Mouse (Mus musculus) midbrain, postnatal 0 days (tissue): ENCODE data around the gene 9530003J23Rik. TPM values are rescaled to one million over a fixed set of nuclear protein-coding genes. Genes with fewer than 3 reads are reported as not detected.
A peak's percentile ranks its signal among the peaks of the same experiment; 100 is the strongest.
"Not testable (repeated sequence)": the region's sequence is repeated elsewhere in the genome, so short reads cannot be mapped to it uniquely, and the experiment has no call there.

Experiments used
- ATAC-seq: fragments of 200-750 bp; cut with Nextera tagmentation; 2 replicates; pipeline ENCODE4 v1.8.0; 2017; ENCODE audit warnings: moderate number of reproducible peaks, mild to moderate bottlenecking, moderate TSS enrichment, moderate library complexity; ENCODE audit not compliant: low FRiP score
- DNase-seq: peaks from one replicate; pipeline ENCODE4 v3.0.0-alpha.2; 2015; ENCODE audit warnings: low spot score
- H3K27ac ChIP-seq: fragments of 300-500 bp; sonication (generic); 2 replicates; pipeline ENCODE4 v1.5.1; 2014; ENCODE audit warnings: low read depth, mild to moderate bottlenecking, low read length, mixed read lengths
- H3K27me3 ChIP-seq: fragments of 300-500 bp; sonication (generic); 2 replicates; pipeline ENCODE4 v1.6.1; 2014; ENCODE audit warnings: low read length, control low read depth, mixed read lengths; ENCODE audit not compliant: insufficient read depth
- H3K36me3 ChIP-seq: fragments of 300-500 bp; sonication (generic); 2 replicates; pipeline ENCODE4 v1.6.1; 2014; ENCODE audit warnings: low read length, control low read depth, mixed read lengths; ENCODE audit not compliant: insufficient read depth
- H3K4me1 ChIP-seq: fragments of 300-500 bp; sonication (generic); 2 replicates; pipeline ENCODE4 v1.6.1; 2014; ENCODE audit warnings: mild to moderate bottlenecking, control low read depth, antibody characterized with exemption, low read length, mixed read lengths; ENCODE audit not compliant: insufficient read depth
- H3K4me2 ChIP-seq: fragments of 300-500 bp; sonication (generic); 2 replicates; pipeline ENCODE4 v1.6.1; 2014; ENCODE audit warnings: low read depth, mild to moderate bottlenecking, low read length, mixed read lengths; ENCODE audit not compliant: poor library complexity, severe bottlenecking
- H3K4me3 ChIP-seq: fragments of 300-500 bp; sonication (generic); 2 replicates; pipeline ENCODE4 v1.5.1; 2014; ENCODE audit warnings: low read depth, mild to moderate bottlenecking, low read length, moderate library complexity
- H3K9ac ChIP-seq: fragments of 300-500 bp; sonication (generic); replicated peaks from 2 replicates; pipeline ENCODE4 v1.6.1; 2014; ENCODE audit warnings: mild to moderate bottlenecking, low read length, moderate library complexity, mixed read lengths; ENCODE audit not compliant: poor library complexity, severe bottlenecking
- H3K9me3 ChIP-seq: fragments of 300-500 bp; sonication (generic); 2 replicates; pipeline ENCODE4 v1.6.1; 2016; ENCODE audit warnings: low read length, control low read depth
- CTCF ChIP-seq: IDR thresholded peaks from 2 replicates; pipeline ENCODE4 v1.5.1; 2016; ENCODE audit warnings: antibody characterized with exemption, mild to moderate bottlenecking
- WGBS: fragments of 180-500 bp; shearing (Covaris S2); extraction: QIAGEN DNeasy Blood & Tissue Kit; methylation state at CpG from one replicate; pipeline ENCODE4 v1.1.7; 2014; 5-methylcytosine and 5-hydroxymethylcytosine counted together
- polyA plus RNA-seq: library from polyadenylated mRNA; unstranded; fragments of >200 nt; fragmentation: Nextera tagmentation; extraction: Ambion mirVana; gene quantifications from 2 replicates; pipeline ENCODE4 v1.2.1, GENCODE M21; 2015
- total RNA-seq: library from RNA; depleted of rRNA; stranded (reverse); fragments of >200 nt; gene quantifications from 2 replicates; pipeline ENCODE4 v1.2.3, GENCODE M21; 2014

Gene 9530003J23Rik
- total and polyA plus RNA-seq, 2 experiments from 2014 or later, result 0.26 TPM; not detected in 1

DNA sequence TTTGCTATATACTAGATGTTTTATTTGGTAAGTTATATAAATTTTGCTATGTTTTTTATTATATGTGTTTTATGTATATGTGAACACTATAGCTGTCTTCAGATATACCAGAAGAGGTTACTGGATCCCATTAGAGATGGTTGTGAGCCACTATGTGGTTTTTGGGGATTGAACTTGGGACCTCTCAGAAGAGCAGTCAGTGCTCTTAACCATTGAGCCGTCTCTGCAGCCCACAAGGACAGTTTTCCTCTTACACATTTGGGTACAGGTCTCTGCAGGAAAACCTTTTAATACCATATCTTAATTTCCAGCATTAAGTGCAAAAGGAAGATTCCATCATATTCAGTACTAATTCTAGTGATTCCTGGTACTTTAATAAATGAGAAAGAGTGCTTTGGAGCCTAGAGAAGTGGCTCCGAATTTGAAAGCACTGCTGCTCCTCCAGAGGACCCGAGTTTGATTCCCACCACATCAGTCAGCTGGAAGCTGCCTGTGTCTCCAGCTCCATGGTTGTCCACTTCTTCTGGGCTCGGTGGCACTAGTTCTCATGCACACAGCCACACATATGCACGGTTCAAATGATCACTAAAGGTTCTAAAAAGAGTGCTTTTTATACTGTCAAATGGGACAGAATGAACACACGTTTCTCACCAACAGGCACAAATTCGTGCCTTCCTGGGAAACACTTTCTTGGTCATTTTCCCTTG lies 45.5 kb upstream of the 9530003J23Rik start:
- no peak for ATAC-seq
- 85% methylated on average over 7 of the region's 7 CpGs for WGBS
- no peaks in the 10 kb centered on the region for H3K4me1 ChIP-seq
- no peak overlapping the region for H3K27ac ChIP-seq
- H3K9me3 ChIP-seq, result no peaks in the 10 kb centered on the region
- no peak overlapping the region for H3K4me2 ChIP-seq
- H3K9ac ChIP-seq, result no peak overlapping the region
- no peak overlapping the region for H3K4me3 ChIP-seq
- no peak for DNase-seq
- TF ChIP-seq CTCF, result no peak
- no peaks in the 10 kb centered on the region for H3K27me3 ChIP-seq
- H3K36me3 ChIP-seq, result no peaks in the 10 kb centered on the region

DNA sequence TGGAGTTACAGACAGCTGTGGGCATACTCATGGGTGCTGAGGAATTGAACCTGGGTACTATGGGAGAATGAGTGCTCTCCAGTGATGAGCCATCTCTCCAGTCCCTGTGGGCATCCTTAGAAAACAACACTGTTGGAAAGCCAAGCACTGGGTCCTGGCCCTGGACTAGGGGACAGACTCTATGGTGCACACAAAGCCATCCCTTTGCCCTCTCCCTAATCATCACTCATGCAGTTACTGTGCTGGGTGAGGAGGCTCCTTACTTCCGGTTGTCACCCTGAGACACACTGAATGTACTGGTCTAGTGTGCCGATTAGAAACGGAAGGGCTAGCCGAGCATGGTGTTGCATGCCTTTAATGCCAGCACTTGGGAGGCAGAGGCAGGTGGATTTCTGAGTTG lies 44.7 kb upstream of the 9530003J23Rik start:
- 93% methylated on average over 4 of the region's 4 CpGs for WGBS
- not testable (repeated sequence) for H3K4me2 ChIP-seq, DNase-seq, H3K27ac ChIP-seq, ATAC-seq, H3K27me3 ChIP-seq, H3K4me3 ChIP-seq, H3K9ac ChIP-seq, H3K9me3 ChIP-seq, H3K4me1 ChIP-seq, H3K36me3 ChIP-seq

- Histone ChIP-seq H3K9ac (no peak overlapping the region), H3K4me3 (no peak overlapping the region), H3K27ac (no peak overlapping the region), H3K27me3 (no peaks in the 10 kb centered on the region), H3K4me1 (no peaks in the 10 kb centered on the region), H3K9me3 (no peaks in the 10 kb centered on the region), H3K36me3 (no peaks in the 10 kb centered on the region), H3K4me2 (no peak overlapping the region)
- ATAC-seq, result no peak
- no peak for DNase-seq
- no peak for TF ChIP-seq CTCF
- WGBS, result 84% methylated on average over 2 of the region's 2 CpGs
These were observed 44.0 kb upstream of the 9530003J23Rik start for GRCm38 (mm10) chr10:117282551-117282950.

GRCm38 (mm10) chr10:117282049-117282448 lies 43.5 kb upstream of the 9530003J23Rik start, which contains the start of gene Lyz2:
Gene Lyz2 (minus strand): TSS chr10:117282321.
- no peaks in the 10 kb centered on the region for H3K4me1 ChIP-seq
- H3K4me3 ChIP-seq, result no peak within 1 kb of the TSS
- H3K9me3 ChIP-seq, result no peaks in the 10 kb centered on the region
- H3K27me3 ChIP-seq, result no peaks in the 10 kb centered on the region
- WGBS, result 62% methylated on average over 4 of the region's 4 CpGs
- DNase-seq, result no peak
- no peak for TF ChIP-seq CTCF
- ATAC-seq, result no peak
- H3K4me2 ChIP-seq, result no peak within 1 kb of the TSS
- H3K9ac ChIP-seq, result no peak within 1 kb of the TSS
- H3K27ac ChIP-seq, result no peak within 1 kb of the TSS
- no peaks in the 10 kb centered on the region for H3K36me3 ChIP-seq

DNA sequence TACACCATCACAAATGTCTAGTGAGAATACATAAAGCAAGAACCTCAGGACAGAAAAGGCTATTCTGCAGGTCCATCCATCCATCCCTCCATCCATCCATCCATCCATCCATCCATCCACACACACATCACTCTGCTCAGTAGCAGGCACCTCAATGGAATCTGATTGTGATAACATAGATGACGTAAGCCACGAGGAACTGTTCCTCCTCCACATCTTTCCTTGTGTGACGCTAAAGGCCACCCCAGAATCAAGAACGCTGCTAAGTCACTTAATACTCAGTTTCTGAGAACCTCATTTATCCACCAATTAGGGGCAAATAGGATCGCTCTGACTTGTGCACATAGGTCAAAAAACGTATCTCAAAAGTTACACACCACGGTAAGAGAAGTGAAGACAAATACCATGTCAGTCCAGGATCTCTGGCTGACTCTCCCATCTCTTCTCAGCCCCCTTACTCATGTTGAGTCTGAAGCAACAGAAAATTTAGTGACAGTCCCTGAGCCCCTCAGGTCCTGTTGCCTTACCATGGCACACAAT lies 42.9 kb upstream of the 9530003J23Rik start:
- Histone ChIP-seq H3K9ac (no peak overlapping the region), H3K4me2 (no peak overlapping the region), H3K36me3 (no peaks in the 10 kb centered on the region), H3K27me3 (no peaks in the 10 kb centered on the region), H3K4me1 (no peaks in the 10 kb centered on the region), H3K4me3 (no peak overlapping the region), H3K9me3 (no peaks in the 10 kb centered on the region), H3K27ac (no peak overlapping the region)
- DNase-seq (no peak), ATAC-seq (no peak)
- no peak for TF ChIP-seq CTCF
- 91% methylated on average over 7 of the region's 7 CpGs for WGBS

DNA sequence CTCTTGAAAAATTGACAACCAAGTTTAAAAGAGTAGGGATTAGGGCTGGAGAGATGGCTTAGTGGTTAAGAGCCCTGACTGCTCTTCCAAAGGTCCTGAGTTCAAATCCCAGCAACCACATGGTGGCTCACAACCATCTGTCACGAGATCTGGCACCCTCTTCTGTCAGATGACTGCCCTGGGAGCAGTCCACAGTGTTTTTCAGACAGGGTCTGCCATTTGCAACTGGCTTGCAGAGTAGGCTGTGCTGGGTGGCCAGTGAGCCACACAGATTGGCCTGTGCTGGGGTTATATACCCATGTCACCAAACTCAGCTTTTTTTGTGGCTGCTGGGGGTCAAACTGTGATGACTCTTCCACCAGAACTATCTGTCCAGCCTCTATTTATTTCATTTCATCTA lies 41.5 kb upstream of the 9530003J23Rik start:
- no peaks in the 10 kb centered on the region for H3K27me3 ChIP-seq
- no peak overlapping the region for H3K4me2 ChIP-seq
- no peaks in the 10 kb centered on the region for H3K4me1 ChIP-seq

GRCm38 (mm10) chr10:117278510-117278909 lies 40.0 kb upstream of the 9530003J23Rik start:
- not testable (repeated sequence) for DNase-seq

More for the DNA sequence above, 41.5 kb upstream of the 9530003J23Rik start:
- Histone ChIP-seq H3K9ac (no peak overlapping the region), H3K4me3 (no peak overlapping the region), H3K9me3 (no peaks in the 10 kb centered on the region), H3K27ac (no peak overlapping the region), H3K36me3 (no peaks in the 10 kb centered on the region)
- DNase-seq (no peak), ATAC-seq (no peak)
- 65% methylated on average over 1 of the region's 1 CpGs for WGBS
- no peak for TF ChIP-seq CTCF

More at GRCm38 (mm10) chr10:117278510-117278909, 40.0 kb upstream of the 9530003J23Rik start:
- not testable (repeated sequence) for H3K9me3 ChIP-seq, H3K4me3 ChIP-seq, H3K4me2 ChIP-seq, H3K27me3 ChIP-seq, H3K36me3 ChIP-seq, H3K27ac ChIP-seq, H3K9ac ChIP-seq, H3K4me1 ChIP-seq
- WGBS, result 40% methylated on average over 2 of the region's 2 CpGs
- ATAC-seq, result 0 out of 2 replicates have a peak, but pooled peaks have one; percentile 49
